Mouse (Mus musculus) MEL (cell line): ENCODE results near the gene Wdr89. TPM values are rescaled to one million over a fixed set of nuclear protein-coding genes. Genes with fewer than 3 reads are reported as not detected.

Source experiments
- DNase-seq: peaks from one replicate; pipeline ENCODE4 v3.0.0; 2011; ENCODE audit warnings: low read depth, low spot score
- H3K27ac ChIP-seq: 2 replicates; pipeline ENCODE4 v1.5.1; 2012; ENCODE audit warnings: low read depth, mild to moderate bottlenecking, control low read depth, low read length, moderate library complexity; ENCODE audit not compliant: control insufficient read depth
- H3K27me3 ChIP-seq, 2 experiments: fragments of 150-350 bp in 1 of 2; sonication (generic) in 1 of 2; 2 replicates each; pipeline ENCODE4 v1.6.1; 2012; ENCODE audit warnings: low read length in 2 of 2, mild to moderate bottlenecking in 2 of 2, improper control_type of control experiment in 1 of 2, moderate library complexity in 1 of 2; ENCODE audit not compliant: insufficient read depth in 2 of 2, control insufficient read depth in 1 of 2
- H3K36me3 ChIP-seq, 2 experiments: 2 replicates each; pipeline ENCODE4 v1.6.1; 2012 to 2014; ENCODE audit warnings: low read length in 2 of 2, improper control_type of control experiment in 1 of 2, inconsistent platforms in 1 of 2, mild to moderate bottlenecking in 1 of 2; ENCODE audit not compliant: insufficient read depth in 2 of 2, control insufficient read depth in 1 of 2
- H3K4me1 ChIP-seq, 2 experiments: fragments of 150-350 bp in 1 of 2; sonication (generic) in 1 of 2; 2 replicates each; pipeline ENCODE4 v1.6.1; 2012; ENCODE audit warnings: low read length in 2 of 2, improper control_type of control experiment in 1 of 2, mild to moderate bottlenecking in 1 of 2; ENCODE audit not compliant: insufficient read depth in 2 of 2, control insufficient read depth in 1 of 2
- H3K4me3 ChIP-seq, 2 experiments: fragments of 150-350 bp in 1 of 2; sonication (generic) in 1 of 2; 2 replicates each; pipeline ENCODE4 v1.5.1; 2012; ENCODE audit warnings: low read depth in 2 of 2, low read length in 2 of 2, mild to moderate bottlenecking in 2 of 2, moderate library complexity in 2 of 2, control low read depth in 1 of 2, improper control_type of control experiment in 1 of 2; ENCODE audit not compliant: control insufficient read depth in 1 of 2, insufficient read depth in 1 of 2
- H3K79me2 ChIP-seq: 2 replicates; pipeline ENCODE4 v1.6.1; 2012; ENCODE audit warnings: mild to moderate bottlenecking, low read length, moderate library complexity; ENCODE audit not compliant: control insufficient read depth, poor library complexity, insufficient read depth
- H3K9ac ChIP-seq: 2 replicates; pipeline ENCODE4 v1.6.1; 2012; ENCODE audit warnings: low read depth, mild to moderate bottlenecking, control low read depth, low read length, moderate library complexity; ENCODE audit not compliant: control insufficient read depth, poor library complexity, severe bottlenecking
- H3K9me3 ChIP-seq: fragments of 150-350 bp; sonication (generic); replicated peaks from 2 replicates; pipeline ENCODE4 v1.6.1; 2012; ENCODE audit warnings: mild to moderate bottlenecking, low read length, improper control_type of control experiment, moderate library complexity; ENCODE audit not compliant: insufficient read depth
- BHLHE40 ChIP-seq: IDR thresholded peaks from 2 replicates; pipeline ENCODE4 v1.6.1; 2012; ENCODE audit warnings: low read depth, mild to moderate bottlenecking, inconsistent platforms, low read length, improper control_type of control experiment, borderline replicate concordance
- CHD1 ChIP-seq: IDR thresholded peaks from 2 replicates; pipeline ENCODE4 v1.6.1; 2012; ENCODE audit warnings: low read depth, mild to moderate bottlenecking, inconsistent platforms, low read length, improper control_type of control experiment
- E2F4 ChIP-seq: IDR thresholded peaks from 2 replicates; pipeline ENCODE4 v1.6.1; 2011; ENCODE audit warnings: low read depth, low read length, improper control_type of control experiment, borderline replicate concordance
- ELF1 ChIP-seq: IDR thresholded peaks from 2 replicates; pipeline ENCODE4 v1.6.1; 2014; ENCODE audit warnings: low read depth, mild to moderate bottlenecking, inconsistent platforms, low read length, improper control_type of control experiment, moderate library complexity
- EP300 ChIP-seq, 2 experiments: IDR thresholded peaks; 2 replicates each; pipeline ENCODE4 v1.6.1; 2011; ENCODE audit warnings: improper control_type of control experiment in 2 of 2, low read length in 2 of 2, low read depth in 1 of 2, mild to moderate bottlenecking in 1 of 2
- GABPA ChIP-seq: IDR thresholded peaks from 2 replicates; pipeline ENCODE4 v1.6.1; 2012; ENCODE audit warnings: low read depth, mild to moderate bottlenecking, inconsistent platforms, low read length, improper control_type of control experiment, moderate library complexity
- GATA1 ChIP-seq: IDR thresholded peaks from 2 replicates; pipeline ENCODE4 v1.6.1; 2011; ENCODE audit warnings: low read depth, low read length, improper control_type of control experiment
- JUND ChIP-seq: IDR thresholded peaks from 2 replicates; pipeline ENCODE4 v1.6.1; 2011; ENCODE audit warnings: low read depth, mild to moderate bottlenecking, improper control_type of control experiment, low read length
- KAT2A ChIP-seq: conservative IDR thresholded peaks from 2 replicates; pipeline ENCODE4 v1.6.1; 2012; ENCODE audit warnings: low read depth, low read length, improper control_type of control experiment, inconsistent platforms
- MAFK ChIP-seq: IDR thresholded peaks from 2 replicates; pipeline ENCODE4 v1.6.1; 2011; ENCODE audit warnings: low read depth, mild to moderate bottlenecking, low read length, improper control_type of control experiment, borderline replicate concordance
- MAX ChIP-seq: IDR thresholded peaks from 2 replicates; pipeline ENCODE4 v1.6.1; 2011; ENCODE audit warnings: low read length, improper control_type of control experiment
- MYB ChIP-seq: IDR thresholded peaks from 2 replicates; pipeline ENCODE4 v1.6.1; 2011; ENCODE audit warnings: mild to moderate bottlenecking, low read depth, low read length, improper control_type of control experiment
- MYC ChIP-seq: IDR thresholded peaks from 2 replicates; pipeline ENCODE4 v1.6.1; 2011; ENCODE audit warnings: low read depth, mild to moderate bottlenecking, low read length, improper control_type of control experiment, moderate library complexity
- NELFE ChIP-seq: IDR thresholded peaks from 2 replicates; pipeline ENCODE4 v1.6.1; 2011; ENCODE audit warnings: low read depth, low read length, improper control_type of control experiment
- POLR2A ChIP-seq, 2 experiments: IDR thresholded peaks; 2 replicates each; pipeline ENCODE4 v1.6.1; 2011 to 2012; ENCODE audit warnings: low read length in 2 of 2, mild to moderate bottlenecking in 2 of 2, control low read depth in 1 of 2, improper control_type of control experiment in 1 of 2, low read depth in 1 of 2, moderate library complexity in 1 of 2; ENCODE audit not compliant: control insufficient read depth in 1 of 2, insufficient read depth in 1 of 2, poor library complexity in 1 of 2
- RAD21 ChIP-seq: IDR thresholded peaks from 2 replicates; pipeline ENCODE4 v1.6.1; 2011; ENCODE audit warnings: mild to moderate bottlenecking, low read depth, low read length, improper control_type of control experiment
- SIN3A ChIP-seq: IDR thresholded peaks from 2 replicates; pipeline ENCODE4 v1.6.1; 2012; ENCODE audit warnings: low read length, improper control_type of control experiment, inconsistent platforms
- SMC3 ChIP-seq: IDR thresholded peaks from 2 replicates; pipeline ENCODE4 v1.6.1; 2011; ENCODE audit warnings: low read depth, low read length, improper control_type of control experiment
- TBP ChIP-seq: IDR thresholded peaks from 2 replicates; pipeline ENCODE4 v1.8.0; 2011; ENCODE audit warnings: low read depth, low read length, improper control_type of control experiment
- USF1 ChIP-seq: IDR thresholded peaks from 2 replicates; pipeline ENCODE4 v1.6.1; 2014; ENCODE audit warnings: low read depth, mild to moderate bottlenecking, inconsistent platforms, low read length, improper control_type of control experiment, moderate library complexity
- USF2 ChIP-seq, 2 experiments: IDR thresholded peaks; 2 replicates each; pipeline ENCODE4 v1.6.1; 2011 to 2012; ENCODE audit warnings: improper control_type of control experiment in 2 of 2, low read length in 2 of 2, borderline replicate concordance in 1 of 2, inconsistent platforms in 1 of 2, low read depth in 1 of 2, mild to moderate bottlenecking in 1 of 2; ENCODE audit not compliant: insufficient read depth in 1 of 2
- ZC3H11A ChIP-seq: IDR thresholded peaks from 2 replicates; pipeline ENCODE4 v1.6.1; 2012; ENCODE audit warnings: low read depth, mild to moderate bottlenecking, inconsistent platforms, low read length, improper control_type of control experiment
- ZKSCAN1 ChIP-seq: IDR thresholded peaks from 2 replicates; pipeline ENCODE4 v1.6.1; 2012; ENCODE audit warnings: low read depth, mild to moderate bottlenecking, inconsistent platforms, low read length, improper control_type of control experiment, moderate library complexity
- polyA plus RNA-seq, 2 experiments: library from polyadenylated mRNA; stranded (reverse) in 1 of 2; unstranded in 1 of 2; fragments of >175 nt in 1 of 2; fragments of >200 nt in 1 of 2; gene quantifications; 2 replicates each; pipeline versions ENCODE4 v1.2.1 to v1.2.4; 2012; ENCODE audit warnings: low replicate concordance in 2 of 2, low read depth in 1 of 2; ENCODE audit not compliant: insufficient read length in 2 of 2, insufficient read depth in 1 of 2, missing spikeins in 1 of 2
- total RNA-seq: library from RNA; depleted of rRNA; stranded (reverse); fragments of 300-350 nt; gene quantifications from 2 replicates; pipeline ENCODE4 v1.2.3, GENCODE M21; 2012

The Wdr89 gene
- total and polyA plus RNA-seq, 3 experiments, result 10.2 to 57.8 (median 31.2) TPM

DNA sequence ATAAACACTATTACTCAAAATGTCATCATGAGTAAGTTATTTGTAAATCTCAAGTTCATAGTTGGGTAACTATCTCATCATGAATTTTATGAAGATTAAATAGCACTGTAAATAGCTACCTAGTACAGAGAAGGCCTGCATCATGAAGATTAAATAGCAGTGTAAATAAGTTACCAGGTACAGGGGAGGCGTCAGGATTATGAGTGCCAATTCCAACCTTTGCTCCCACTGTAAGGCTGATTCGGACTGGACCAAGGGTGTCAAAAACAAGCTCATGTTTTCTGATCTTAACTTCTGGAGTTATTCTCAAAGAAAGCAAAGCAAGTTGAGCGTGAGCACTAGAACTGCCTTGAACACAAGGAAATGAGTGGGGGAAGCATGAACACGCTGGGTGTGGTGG is 14.3 kb upstream of the Wdr89 start:
- Histone ChIP-seq H3K9me3 (no peaks in the 10 kb centered on the region), H3K79me2 (no peaks in the 10 kb centered on the region; the same call in 1 of the 2 replicates), H3K9ac (no peak overlapping the region), H3K4me3 (no peak overlapping the region), H3K4me1 (peaks cover 0 to 8% of the 10 kb centered on the region in 2 experiments; a peak in 2 of 4 replicates), H3K27ac (no peak overlapping the region), H3K27me3 (no peaks in the 10 kb centered on the region), H3K36me3 (peaks cover 0 to 6% of the 10 kb centered on the region in 2 experiments; a peak in 2 of 4 replicates)
- no peak for DNase-seq
- no peak for TF ChIP-seq GATA1
- no peak for TF ChIP-seq GABPA

DNA sequence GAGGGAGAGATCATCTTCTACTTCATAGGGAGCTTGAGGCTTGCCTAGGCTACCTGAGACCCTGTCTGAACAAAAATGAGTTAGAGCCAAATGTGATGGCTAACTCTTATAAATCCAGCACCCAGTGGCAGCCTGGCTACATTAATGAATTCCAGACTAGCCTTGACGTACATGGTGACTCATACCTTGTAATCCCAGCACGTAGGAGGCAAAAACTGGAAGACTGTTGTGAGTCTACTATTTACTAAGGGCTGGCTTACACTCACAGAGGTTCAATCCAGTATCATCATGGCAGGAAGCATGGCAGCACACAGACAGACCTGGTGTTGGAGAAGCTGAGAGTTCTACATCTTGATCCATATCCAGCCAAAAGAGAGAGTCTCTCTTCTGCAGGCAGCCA is 13.5 kb upstream of the Wdr89 start:
- TF ChIP-seq SIN3A (no peak), MYC (no peak), E2F4 (no peak), BHLHE40 (no peak)
- Histone ChIP-seq H3K9me3 (no peaks in the 10 kb centered on the region), H3K36me3 (peaks cover 0 to 6% of the 10 kb centered on the region in 2 experiments; a peak in 2 of 4 replicates), H3K9ac (no peak overlapping the region), H3K4me1 (peaks cover 0 to 8% of the 10 kb centered on the region in 2 experiments; a peak in 2 of 4 replicates), H3K27me3 (no peaks in the 10 kb centered on the region), H3K27ac (no peak overlapping the region), H3K79me2 (no peaks in the 10 kb centered on the region; the same call in 1 of the 2 replicates), H3K4me3 (no peak overlapping the region)
- no peak for DNase-seq

DNA sequence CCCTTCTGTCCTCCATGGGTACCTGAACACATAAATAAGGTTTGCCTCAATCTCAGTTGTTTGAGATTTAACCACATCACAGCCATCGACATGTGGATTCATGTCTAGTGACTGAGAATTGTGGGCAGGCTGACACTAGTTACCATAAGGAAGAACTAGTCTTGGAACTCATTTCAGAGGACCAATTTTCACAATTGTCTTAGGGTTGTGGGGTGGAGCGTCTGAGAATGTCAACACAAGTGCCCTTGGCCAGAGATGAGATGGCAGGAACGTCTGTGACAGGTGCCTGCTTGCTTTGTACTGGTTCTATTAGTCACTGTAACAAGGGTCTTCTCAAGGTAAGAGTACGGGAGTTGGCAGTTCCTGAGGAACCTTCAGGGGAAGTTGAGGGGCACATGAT is 11.8 kb upstream of the Wdr89 start:
- H3K9me3 ChIP-seq, result no peaks in the 10 kb centered on the region
- H3K27me3 ChIP-seq, result no peaks in the 10 kb centered on the region
- DNase-seq, result no peak

More for the DNA sequence above, 11.8 kb upstream of the Wdr89 start:
- no peaks in the 10 kb centered on the region; the same call in 1 of the 2 replicates for H3K79me2 ChIP-seq
- H3K4me3 ChIP-seq, result no peak overlapping the region
- no peak for TF ChIP-seq POLR2A (IDR thresholded peaks at IDR 0.05; ENCODE audit: control insufficient read depth in 1 of 2, insufficient read depth in 1 of 2, low read depth in 1 of 2, low read length in 2 of 2, poor library complexity in 1 of 2)
- TF ChIP-seq TBP, result no peak
- TF ChIP-seq MYB, result no peak
- TF ChIP-seq RAD21, result no peak
- no peak for TF ChIP-seq ELF1
- no peak for TF ChIP-seq KAT2A
- no peak for TF ChIP-seq MAFK
- TF ChIP-seq ZKSCAN1, result no peak
- no peak for TF ChIP-seq GATA1
- TF ChIP-seq EP300 (IDR thresholded peaks at IDR 0.05; ENCODE audit: low read depth in 1 of 2, low read length in 2 of 2), result no peak
- no peak for TF ChIP-seq CHD1
- no peak for TF ChIP-seq ZC3H11A
- TF ChIP-seq USF1, result no peak
- no peak for TF ChIP-seq SIN3A
- TF ChIP-seq USF2 (IDR thresholded peaks at IDR 0.05; ENCODE audit: borderline replicate concordance in 1 of 2, insufficient read depth in 1 of 2, low read depth in 1 of 2, low read length in 2 of 2), result no peak
- TF ChIP-seq SMC3, result no peak
- no peak for TF ChIP-seq NELFE
- no peak for TF ChIP-seq MAX
- TF ChIP-seq E2F4, result no peak
- no peak for TF ChIP-seq JUND
- H3K9ac ChIP-seq, result no peak overlapping the region
- no peaks in the 10 kb centered on the region for H3K4me1 ChIP-seq
- H3K27ac ChIP-seq, result no peak overlapping the region
- H3K36me3 ChIP-seq, result no peaks in the 10 kb centered on the region
